Mouse (Mus musculus): ENCODE measurements around the gene Lrrc32. TPM values are rescaled to one million over a fixed set of nuclear protein-coding genes. Genes with fewer than 3 reads are reported as not detected.

Gene Lrrc32
- total RNA-seq (2021): 10 to 100 TPM; 12.7 to 28.1 TPM
- long read RNA-seq, experiment 1, full-length matches to known transcripts: 57 of 69 reads
- long read RNA-seq, experiment 1, partial matches to known transcripts: 0 of 69 reads
- long read RNA-seq, experiment 1, other reads (novel, unspliced or antisense): 12 of 69 reads
- long read RNA-seq, experiment 2, full-length matches to known transcripts: 9 of 13 reads
- long read RNA-seq, experiment 2, partial matches to known transcripts: 0 of 13 reads
- long read RNA-seq, experiment 2, other reads (novel, unspliced or antisense): 4 of 13 reads

GRCm38 (mm10) chr7:98489131-98489530 is at the start of gene Lrrc32:
Gene Lrrc32 (plus strand): TSS chr7:98489283.
- no peak for DNase-seq (ENCODE audit: low spot score in 2 of 2)

- no peak for DNase-seq (ENCODE audit: low spot score in 2 of 2)
These were observed 49.1 kb upstream of the Lrrc32 start, which contains the start of gene Gucy2d for GRCm38 (mm10) chr7:98439956-98440466. Gene Gucy2d (plus strand): TSS chr7:98440416.

GRCm38 (mm10) chr7:98446873-98447272 is 42.2 kb upstream of the Lrrc32 start:
- no peak for DNase-seq (ENCODE audit: low spot score in 2 of 2)

GRCm38 (mm10) chr7:98447585-98448308 is 41.3 kb upstream of the Lrrc32 start:
- no peak for DNase-seq (ENCODE audit: low spot score in 2 of 2)

GRCm38 (mm10) chr7:98448309-98448630 is 40.8 kb upstream of the Lrrc32 start:
- DNase-seq (ENCODE audit: low spot score in 2 of 2): no peak

- DNase-seq (ENCODE audit: low spot score in 2 of 2): no peak
These were observed 39.4 kb upstream of the Lrrc32 start for GRCm38 (mm10) chr7:98449696-98450095.

- no peak for DNase-seq (ENCODE audit: low spot score in 2 of 2)
These were observed 34.5 kb upstream of the Lrrc32 start for GRCm38 (mm10) chr7:98454397-98455120.

GRCm38 (mm10) chr7:98460319-98460718 is 28.8 kb upstream of the Lrrc32 start:
- DNase-seq (ENCODE audit: low spot score in 2 of 2): no peak

GRCm38 (mm10) chr7:98469089-98469488 is 20.0 kb upstream of the Lrrc32 start:
- no peak for DNase-seq (ENCODE audit: low spot score in 2 of 2)

GRCm38 (mm10) chr7:98472529-98472928 is 16.6 kb upstream of the Lrrc32 start:
- no peak for DNase-seq (ENCODE audit: low spot score in 2 of 2)

- no peak for DNase-seq (ENCODE audit: low spot score in 2 of 2)
These were observed 14.5 kb upstream of the Lrrc32 start for GRCm38 (mm10) chr7:98474558-98474957.

- DNase-seq (ENCODE audit: low spot score in 2 of 2): no peak
These were observed 11.9 kb upstream of the Lrrc32 start for GRCm38 (mm10) chr7:98477153-98477552.

- no peak for DNase-seq (ENCODE audit: low spot score in 2 of 2)
These were observed 8.6 kb upstream of the Lrrc32 start for GRCm38 (mm10) chr7:98480481-98480880.

- peak; percentile 78 to 80 for DNase-seq (ENCODE audit: low spot score in 2 of 2)
These were observed 7.9 kb upstream of the Lrrc32 start for GRCm38 (mm10) chr7:98481066-98481734.

- DNase-seq (ENCODE audit: low spot score in 2 of 2): no peak
These were observed 7.2 kb upstream of the Lrrc32 start for GRCm38 (mm10) chr7:98481861-98482260.

GRCm38 (mm10) chr7:98482551-98483267 is 6.4 kb upstream of the Lrrc32 start:
- no peak for DNase-seq (ENCODE audit: low spot score in 2 of 2)

GRCm38 (mm10) chr7:98483268-98483607 is 5.8 kb upstream of the Lrrc32 start:
- DNase-seq (ENCODE audit: low spot score in 2 of 2): no peak

GRCm38 (mm10) chr7:98484878-98485277 is 4.2 kb upstream of the Lrrc32 start:
- no peak for DNase-seq (ENCODE audit: low spot score in 2 of 2)

- no peak for DNase-seq (ENCODE audit: low spot score in 2 of 2)
These were observed 3.6 kb upstream of the Lrrc32 start for GRCm38 (mm10) chr7:98485508-98485907.

- no peak for DNase-seq (ENCODE audit: low spot score in 2 of 2)
These were observed 2.6 kb upstream of the Lrrc32 start for GRCm38 (mm10) chr7:98486471-98486917.

Data from adrenal gland, adult 18-20 months (tissue).